Mouse (Mus musculus): ENCODE measurements around the gene Krt6b. TPM values are rescaled to one million over a fixed set of nuclear protein-coding genes. Genes with fewer than 3 reads are reported as not detected.

Gene Krt6b
- total RNA-seq (2023): not detected in 4 replicates

GRCm38 (mm10) chr15:101680187-101680586 lies at the start of gene Krt6b:
TSS of gene Krt6b (minus strand) at chr15:101680287.

GRCm38 (mm10) chr15:101712720-101713119 lies 32.6 kb upstream of the Krt6b start, which contains the start of gene Krt5:
TSS of gene Krt5 (minus strand) at chr15:101712898.

GRCm38 (mm10) chr15:101694207-101694606 lies 14.1 kb upstream of the Krt6b start, which contains the start of gene Krt6a:
TSS of gene Krt6a (minus strand) at chr15:101694307.

GRCm38 (mm10) chr15:101647280-101647679 lies 32.8 kb downstream of the Krt6b start, which contains the start of gene Gm5478:
TSS of gene Gm5478 (minus strand) at chr15:101647380.

GRCm38 (mm10) chr15:101627884-101628283 lies 52.2 kb downstream of the Krt6b start, which contains the start of gene Gm5414:
TSS of gene Gm5414 (minus strand) at chr15:101628188.

Other genes starting within 250 kb of the Krt6b start
- gene Krt87, start 241.5 kb downstream of the Krt6b start, total RNA-seq (2023): not detected in 4 replicates
- gene Krt88, start 232.5 kb downstream of the Krt6b start, total RNA-seq (2023): not detected in 4 replicates
- gene Krt81, start 216.5 kb downstream of the Krt6b start, total RNA-seq (2023): not detected in 4 replicates
- not detected in 4 replicates for gene Krt86, start 206.8 kb downstream of the Krt6b start, total RNA-seq (2023)
- not detected in 4 replicates for gene Krt83, start 188.8 kb downstream of the Krt6b start, total RNA-seq (2023)
- not detected in 4 replicates for gene Gm49425, start 163.0 kb downstream of the Krt6b start, total RNA-seq (2023)
- not detected in 4 replicates for gene Krt84, start 147.5 kb downstream of the Krt6b start, total RNA-seq (2023)
- not detected in 4 replicates for gene Krt82, start 129.6 kb downstream of the Krt6b start, total RNA-seq (2023)
- not detected in 4 replicates for gene Krt90, start 117.3 kb downstream of the Krt6b start, total RNA-seq (2023)
- gene Krt75, start 106.4 kb downstream of the Krt6b start, total RNA-seq (2023): not detected in 4 replicates
- gene Gm5414, start 52.1 kb downstream of the Krt6b start, total RNA-seq (2023): not detected in 4 replicates
- gene Gm5478, start 32.9 kb downstream of the Krt6b start, total RNA-seq (2023): not detected in 4 replicates
- not detected in 4 replicates for gene Krt6a, start 14.0 kb upstream of the Krt6b start, total RNA-seq (2023)
- not detected in 4 replicates for gene Krt5, start 32.6 kb upstream of the Krt6b start, total RNA-seq (2023)
- not detected in 4 replicates for gene Krt71, start 62.8 kb upstream of the Krt6b start, total RNA-seq (2023)
- not detected in 4 replicates for gene Krt72, start 106.2 kb upstream of the Krt6b start, total RNA-seq (2023)
- not detected in 4 replicates for gene Krt73, start 122.1 kb upstream of the Krt6b start, total RNA-seq (2023)
- not detected in 4 replicates for gene Krt2, start 137.9 kb upstream of the Krt6b start, total RNA-seq (2023)
- gene Krt1, start 170.5 kb upstream of the Krt6b start, total RNA-seq (2023): not detected in 4 replicates
- not detected in 4 replicates for gene Krt77, start 189.4 kb upstream of the Krt6b start, total RNA-seq (2023)
- gene Krt76, start 212.6 kb upstream of the Krt6b start, total RNA-seq (2023): not detected in 4 replicates
- gene Krt4, start 244.4 kb upstream of the Krt6b start, total RNA-seq (2023): not detected in 4 replicates

Measured in B cell, adult 62 days (primary cell).